Mouse (Mus musculus): Measurements from ENCODE around the gene Sart1. TPM values are rescaled to one million over a fixed set of nuclear protein-coding genes. Genes with fewer than 3 reads are reported as not detected.

Gene Sart1
- polyA plus RNA-seq (2012; rRNA removed; ENCODE audit: low replicate concordance) = 4.2 and 12.1 TPM in 2 replicates

GRCm38 (mm10) chr19:5388588-5389242, at the start of gene Sart1:
TSS of gene Sart1 (minus strand) at chr19:5388703.

GRCm38 (mm10) chr19:5424782-5425741, 36.6 kb upstream of the Sart1 start, which contains the start of the genes Drap1 and AI837181:
TSS of gene Drap1 (minus strand) at chr19:5424979.
TSS of gene AI837181 (plus strand) at chr19:5425144.

GRCm38 (mm10) chr19:5402293-5402692, 13.8 kb upstream of the Sart1 start, which contains the start of gene Tsga10ip:
TSS of gene Tsga10ip (minus strand) at chr19:5402526.

GRCm38 (mm10) chr19:5367053-5367359, 21.5 kb downstream of the Sart1 start, which contains the start of gene Banf1:
TSS of gene Banf1 (minus strand) at chr19:5367168.

GRCm38 (mm10) chr19:5366175-5367052, 22.1 kb downstream of the Sart1 start, which contains the start of gene Eif1ad:
TSS of gene Eif1ad (plus strand) at chr19:5366741.

GRCm38 (mm10) chr19:5349502-5349873, 39.0 kb downstream of the Sart1 start, which contains the start of gene Cst6:
TSS of gene Cst6 (minus strand) at chr19:5349574.

GRCm38 (mm10) chr19:5335441-5335840, 53.1 kb downstream of the Sart1 start, which contains the start of gene Catsper1:
TSS of gene Catsper1 (plus strand) at chr19:5335741.

Other genes starting within 250 kb of the Sart1 start
- 6.7 and 7.8 TPM in 2 replicates for gene Pacs1, start 115.6 kb downstream of the Sart1 start, polyA plus RNA-seq (2012; rRNA removed; ENCODE audit: low replicate concordance)
- gene Sf3b2, start 93.2 kb downstream of the Sart1 start, polyA plus RNA-seq (2012; rRNA removed; ENCODE audit: low replicate concordance) = 86.5 and 99.5 TPM in 2 replicates
- 0.08 TPM in 1 of 2 replicates, not detected in the other for gene Gal3st3, start 90.4 kb downstream of the Sart1 start, polyA plus RNA-seq (2012; rRNA removed; ENCODE audit: low replicate concordance)
- not detected in 2 replicates for gene Catsper1, start 53.0 kb downstream of the Sart1 start, polyA plus RNA-seq (2012; rRNA removed; ENCODE audit: low replicate concordance)
- gene Cst6, start 39.1 kb downstream of the Sart1 start, polyA plus RNA-seq (2012; rRNA removed; ENCODE audit: low replicate concordance) = 775 and 1,382 TPM in 2 replicates
- 22.1 and 39.9 TPM in 2 replicates for gene Eif1ad, start 22.0 kb downstream of the Sart1 start, polyA plus RNA-seq (2012; rRNA removed; ENCODE audit: low replicate concordance)
- gene Banf1, start 21.5 kb downstream of the Sart1 start, polyA plus RNA-seq (2012; rRNA removed; ENCODE audit: low replicate concordance) = 134 and 143 TPM in 2 replicates
- gene Tsga10ip, start 13.8 kb upstream of the Sart1 start, polyA plus RNA-seq (2012; rRNA removed; ENCODE audit: low replicate concordance) = 0.38 and 5.1 TPM in 2 replicates
- 75.9 and 95.8 TPM in 2 replicates for gene Drap1, start 36.3 kb upstream of the Sart1 start, polyA plus RNA-seq (2012; rRNA removed; ENCODE audit: low replicate concordance)
- gene AI837181, start 36.4 kb upstream of the Sart1 start, polyA plus RNA-seq (2012; rRNA removed; ENCODE audit: low replicate concordance) = 53.5 and 90.2 TPM in 2 replicates
- 0.43 and 3.2 TPM in 2 replicates for gene Fosl1, start 58.8 kb upstream of the Sart1 start, polyA plus RNA-seq (2012; rRNA removed; ENCODE audit: low replicate concordance)
- gene Ccdc85b, start 69.2 kb upstream of the Sart1 start, polyA plus RNA-seq (2012; rRNA removed; ENCODE audit: low replicate concordance) = 3.0 and 4.1 TPM in 2 replicates
- gene Fibp, start 71.9 kb upstream of the Sart1 start, polyA plus RNA-seq (2012; rRNA removed; ENCODE audit: low replicate concordance) = 77.1 and 157 TPM in 2 replicates
- 3.0 and 8.9 TPM in 2 replicates for gene Ctsw, start 79.8 kb upstream of the Sart1 start, polyA plus RNA-seq (2012; rRNA removed; ENCODE audit: low replicate concordance)
- gene Efemp2, start 85.3 kb upstream of the Sart1 start, polyA plus RNA-seq (2012; rRNA removed; ENCODE audit: low replicate concordance) = 24.2 and 26.7 TPM in 2 replicates
- gene Mus81, start 99.7 kb upstream of the Sart1 start, polyA plus RNA-seq (2012; rRNA removed; ENCODE audit: low replicate concordance) = 24.4 and 30.3 TPM in 2 replicates
- 354 and 628 TPM in 2 replicates for gene Cfl1, start 101.8 kb upstream of the Sart1 start, polyA plus RNA-seq (2012; rRNA removed; ENCODE audit: low replicate concordance)
- 0.19 TPM in 1 of 2 replicates, not detected in the other for gene 1700020D05Rik, start 115.1 kb upstream of the Sart1 start, polyA plus RNA-seq (2012; rRNA removed; ENCODE audit: low replicate concordance)
- 2.3 and 3.4 TPM in 2 replicates for gene Snx32, start 121.8 kb upstream of the Sart1 start, polyA plus RNA-seq (2012; rRNA removed; ENCODE audit: low replicate concordance)
- 50.7 and 55.8 TPM in 2 replicates for gene Ovol1, start 171.9 kb upstream of the Sart1 start, polyA plus RNA-seq (2012; rRNA removed; ENCODE audit: low replicate concordance)
- 27.3 and 37.3 TPM in 2 replicates for gene Ap5b1, start 179.3 kb upstream of the Sart1 start, polyA plus RNA-seq (2012; rRNA removed; ENCODE audit: low replicate concordance)
- gene Rnaseh2c, start 213.2 kb upstream of the Sart1 start, polyA plus RNA-seq (2012; rRNA removed; ENCODE audit: low replicate concordance) = 55.0 and 64.6 TPM in 2 replicates
- gene Kat5, start 221.5 kb upstream of the Sart1 start, polyA plus RNA-seq (2012; rRNA removed; ENCODE audit: low replicate concordance) = 28.1 and 29.4 TPM in 2 replicates
- 63.4 and 69.8 TPM in 2 replicates for gene Rela, start 248.8 kb upstream of the Sart1 start, polyA plus RNA-seq (2012; rRNA removed; ENCODE audit: low replicate concordance)